Mouse (Mus musculus) CH12.LX (cell line): ENCODE results near the gene 4930562C15Rik. TPM values are rescaled to one million over a fixed set of nuclear protein-coding genes. Genes with fewer than 3 reads are reported as not detected.

Experiments
- DNase-seq: peaks from one replicate; pipeline ENCODE4 v3.0.0-alpha.2; 2013; ENCODE audit errors: extremely low read depth
- H3K27ac ChIP-seq: 2 replicates; pipeline ENCODE4 v1.5.1; 2012; ENCODE audit warnings: low read depth, mild to moderate bottlenecking, control low read depth, moderate library complexity; ENCODE audit not compliant: insufficient read depth
- H3K27me3 ChIP-seq: replicated peaks from 2 replicates; pipeline ENCODE3; 2012; ENCODE audit warnings: inconsistent platforms
- H3K36me3 ChIP-seq, 2 experiments: replicated peaks in 1 of 2; 2 replicates each; pipeline versions ENCODE3 to v1.6.1; 2012; ENCODE audit warnings: inconsistent platforms in 1 of 2, low read length in 1 of 2, mild to moderate bottlenecking in 1 of 2, mixed read lengths in 1 of 2, moderate library complexity in 1 of 2; ENCODE audit not compliant: control insufficient read depth in 1 of 2, insufficient read depth in 1 of 2
- H3K4me1 ChIP-seq, 2 experiments: 2 replicates each; pipeline ENCODE4 v1.6.1; 2012; ENCODE audit warnings: inconsistent platforms in 1 of 2, moderate library complexity in 1 of 2; ENCODE audit not compliant: insufficient read depth in 2 of 2, control insufficient read depth in 1 of 2
- H3K4me2 ChIP-seq: 2 replicates; pipeline ENCODE4 v1.6.1; 2012; ENCODE audit warnings: low read depth, mild to moderate bottlenecking, control low read depth; ENCODE audit not compliant: poor library complexity, insufficient read depth, severe bottlenecking
- H3K4me3 ChIP-seq, 3 experiments: fragments of 150-350 bp in 1 of 3; sonication (generic) in 1 of 3; replicated peaks in 1 of 3; 2 replicates each; pipeline versions ENCODE3 to v1.5.1; 2011 to 2012; ENCODE audit warnings: low read depth in 2 of 3, low read length in 2 of 3, mild to moderate bottlenecking in 2 of 3, moderate library complexity in 2 of 3, control low read depth in 1 of 3, improper control_type of control experiment in 1 of 3, inconsistent platforms in 1 of 3, mixed read lengths in 1 of 3; ENCODE audit not compliant: poor library complexity in 1 of 3
- H3K79me2 ChIP-seq: replicated peaks from 2 replicates; pipeline ENCODE4 v1.6.1; 2012; ENCODE audit warnings: mild to moderate bottlenecking, moderate library complexity; ENCODE audit not compliant: control insufficient read depth, poor library complexity, insufficient read depth, severe bottlenecking; ENCODE audit errors: extremely low read depth
- H3K9ac ChIP-seq: 2 replicates; pipeline ENCODE4 v1.6.1; 2012; ENCODE audit warnings: low read depth, mild to moderate bottlenecking, control low read depth, moderate library complexity; ENCODE audit not compliant: insufficient read depth
- H3K9me3 ChIP-seq: replicated peaks from 2 replicates; pipeline ENCODE3; 2012; ENCODE audit warnings: low read length, inconsistent platforms, mixed read lengths
- CHD2 ChIP-seq: IDR thresholded peaks from 2 replicates; pipeline ENCODE4 v1.6.1; 2011; ENCODE audit warnings: low read length, improper control_type of control experiment
- E2F4 ChIP-seq: IDR thresholded peaks from 2 replicates; pipeline ENCODE4 v1.6.1; 2011; ENCODE audit warnings: low read depth, low read length, improper control_type of control experiment; ENCODE audit not compliant: insufficient replicate concordance
- EP300 ChIP-seq: IDR thresholded peaks from 2 replicates; pipeline ENCODE4 v1.6.1; 2011; ENCODE audit warnings: low read length, improper control_type of control experiment
- ETS1 ChIP-seq: conservative IDR thresholded peaks from 2 replicates; pipeline ENCODE4 v1.6.1; 2012; ENCODE audit warnings: low read depth, mild to moderate bottlenecking, inconsistent platforms, low read length, improper control_type of control experiment, moderate library complexity
- GABPA ChIP-seq: IDR thresholded peaks from 2 replicates; pipeline ENCODE4 v1.6.1; 2012; ENCODE audit warnings: low read depth, low read length, improper control_type of control experiment, inconsistent platforms; ENCODE audit not compliant: insufficient replicate concordance
- HCFC1 ChIP-seq: IDR thresholded peaks from 2 replicates; pipeline ENCODE4 v1.6.1; 2012; ENCODE audit warnings: low read depth, mild to moderate bottlenecking, inconsistent platforms, low read length, improper control_type of control experiment
- JUND ChIP-seq: conservative IDR thresholded peaks from 2 replicates; pipeline ENCODE4 v1.6.1; 2011; ENCODE audit warnings: low read depth, low read length, improper control_type of control experiment
- KAT2A ChIP-seq: IDR thresholded peaks from 2 replicates; pipeline ENCODE4 v1.6.1; 2012; ENCODE audit warnings: low read length, improper control_type of control experiment, inconsistent platforms; ENCODE audit not compliant: insufficient replicate concordance
- MAFK ChIP-seq: IDR thresholded peaks from 2 replicates; pipeline ENCODE4 v1.6.1; 2011; ENCODE audit warnings: low read length, improper control_type of control experiment; ENCODE audit not compliant: insufficient replicate concordance
- MAZ ChIP-seq: IDR thresholded peaks from 2 replicates; pipeline ENCODE4 v1.6.1; 2012; ENCODE audit warnings: low read depth, mild to moderate bottlenecking, inconsistent platforms, low read length, improper control_type of control experiment, moderate library complexity
- MXI1 ChIP-seq: IDR thresholded peaks from 2 replicates; pipeline ENCODE4 v1.6.1; 2011; ENCODE audit warnings: mild to moderate bottlenecking, low read depth, low read length, improper control_type of control experiment
- MYC ChIP-seq: IDR thresholded peaks from 2 replicates; pipeline ENCODE4 v1.6.1; 2011; ENCODE audit warnings: low read depth, mild to moderate bottlenecking, improper control_type of control experiment, low read length
- NELFE ChIP-seq: IDR thresholded peaks from 2 replicates; pipeline ENCODE4 v1.6.1; 2011; ENCODE audit warnings: low read depth, low read length, improper control_type of control experiment
- NRF1 ChIP-seq: IDR thresholded peaks from 2 replicates; pipeline ENCODE4 v1.6.1; 2014; ENCODE audit warnings: low read depth, mild to moderate bottlenecking, inconsistent platforms, low read length, improper control_type of control experiment, moderate library complexity
- PAX5 ChIP-seq: IDR thresholded peaks from 2 replicates; pipeline ENCODE4 v1.6.1; 2012; ENCODE audit warnings: low read length, inconsistent platforms, mixed read lengths
- SIN3A ChIP-seq: IDR thresholded peaks from 2 replicates; pipeline ENCODE4 v1.6.1; 2012; ENCODE audit warnings: low read length, improper control_type of control experiment, inconsistent platforms
- SMC3 ChIP-seq: IDR thresholded peaks from 2 replicates; pipeline ENCODE4 v1.6.1; 2011; ENCODE audit warnings: low read depth, low read length, improper control_type of control experiment
- TBP ChIP-seq: conservative IDR thresholded peaks from 2 replicates; pipeline ENCODE4 v1.6.1; 2011; ENCODE audit warnings: low read depth, low read length, improper control_type of control experiment
- USF1 ChIP-seq: IDR thresholded peaks from 2 replicates; pipeline ENCODE4 v1.6.1; 2014; ENCODE audit warnings: low read depth, mild to moderate bottlenecking, inconsistent platforms, low read length, improper control_type of control experiment
- USF2 ChIP-seq: conservative IDR thresholded peaks from 2 replicates; pipeline ENCODE4 v1.6.1; 2011; ENCODE audit warnings: low read depth, low read length, improper control_type of control experiment
- ZKSCAN1 ChIP-seq: IDR thresholded peaks from 2 replicates; pipeline ENCODE4 v1.6.1; 2012; ENCODE audit warnings: low read depth, inconsistent platforms, low read length, improper control_type of control experiment, borderline replicate concordance
- ZMIZ1 ChIP-seq: IDR thresholded peaks from 2 replicates; pipeline ENCODE4 v1.6.1; 2012; ENCODE audit warnings: low read depth, mild to moderate bottlenecking, inconsistent platforms, low read length, improper control_type of control experiment
- ZNF384 ChIP-seq: IDR thresholded peaks from 2 replicates; pipeline ENCODE4 v1.6.1; 2012; ENCODE audit warnings: low read depth, low read length, improper control_type of control experiment, inconsistent platforms
- dilution Hi-C: fragments of 300-500 bp; cut with MboI; formaldehyde crosslinking; loops from 2 replicates; pipeline ENCODE4 v1.14.3; 2020; ENCODE audit warnings: low sequenced_read_pairs; ENCODE audit not compliant: extremely low pct_unique_long_range_greater_than_20kb, extremely low pct_ligation_motif_present
- in situ Hi-C: fragments of 300-500 bp; cut with MboI; formaldehyde crosslinking; loops from 3 replicates; pipeline ENCODE4 v1.14.3; 2019; ENCODE audit warnings: low sequenced_read_pairs, low pct_ligation_motif_present, low pct_unique_long_range_greater_than_20kb, mixed read lengths
- polyA plus RNA-seq: library from polyadenylated mRNA; unstranded; fragments of >175 nt; gene quantifications from 2 replicates; pipeline ENCODE4 v1.2.1, GENCODE M21; 2012; ENCODE audit warnings: low read depth; ENCODE audit not compliant: insufficient read length
- total RNA-seq, 2 experiments: library from RNA; depleted of rRNA; stranded (reverse); fragments of 300-350 nt in 1 of 2; fragments of >200 nt in 1 of 2; gene quantifications; 2 replicates each; pipeline ENCODE4 v1.2.3; 2012 to 2014

The 4930562C15Rik gene
- total and polyA plus RNA-seq, 3 experiments, result 0.13 to 0.80 (median 0.20) TPM

DNA sequence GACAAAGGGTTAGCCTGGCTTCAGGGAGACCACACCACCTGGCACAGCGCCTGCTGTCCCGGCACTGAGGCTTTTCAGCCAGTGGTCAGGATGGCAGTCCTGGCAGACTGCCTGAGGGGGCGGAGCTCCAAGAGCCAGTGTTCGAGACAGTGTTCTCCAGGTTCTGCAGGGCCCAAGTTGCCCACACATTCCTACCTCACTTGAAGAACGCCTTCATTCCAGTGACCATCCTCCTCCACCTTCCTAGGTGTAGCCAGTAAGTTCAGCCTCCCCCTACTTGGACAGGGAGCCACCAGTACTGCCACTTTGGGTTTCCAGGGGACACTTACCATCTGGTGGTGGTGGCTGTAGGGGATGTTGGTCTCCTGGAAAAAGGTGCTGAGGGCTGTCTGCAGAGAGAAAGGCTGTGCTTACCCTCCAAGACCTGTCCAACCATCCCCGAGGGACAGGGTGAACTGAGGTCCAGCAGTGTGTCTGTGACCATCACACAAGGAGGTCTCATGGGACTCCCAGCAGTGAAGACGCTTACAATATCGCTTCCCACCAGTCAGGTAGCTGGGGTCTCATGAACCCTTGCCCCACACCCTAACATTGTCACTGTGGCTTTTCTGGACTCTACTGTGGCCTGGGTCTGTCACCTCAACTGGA, 40.9 kb downstream of the 4930562C15Rik start:
- Histone ChIP-seq H3K27ac (no peak overlapping the region), H3K4me3 (no peak overlapping the region)
- no peak for DNase-seq

GRCm38 (mm10) chr16:4877195-4877594, 42.0 kb downstream of the 4930562C15Rik start:
- Histone ChIP-seq H3K36me3 (peaks cover 29 to 55% of the 10 kb centered on the region in 2 experiments), H3K9me3 (no peaks in the 10 kb centered on the region), H3K9ac (no peak overlapping the region), H3K4me3 (no peak overlapping the region), H3K4me1 (peaks cover 12 to 28% of the 10 kb centered on the region in 2 experiments), H3K27me3 (no peaks in the 10 kb centered on the region), H3K27ac (no peak overlapping the region), H3K4me2 (no peak overlapping the region), H3K79me2 (peaks cover 20% of the 10 kb centered on the region)
- DNase-seq, result no peak
- dilution Hi-C loops, result no loop called here
- in situ Hi-C loops, result no loop called here
- TF ChIP-seq MAFK (no peak), EP300 (no peak), ZNF384 (no peak), GABPA (no peak), SIN3A (no peak), NRF1 (no peak), SMC3 (no peak), HCFC1 (no peak), JUND (no peak), ETS1 (no peak), ZMIZ1 (no peak), E2F4 (no peak), TBP (no peak)

More for the DNA sequence above, 40.9 kb downstream of the 4930562C15Rik start:
- peaks cover 9 to 19% of the 10 kb centered on the region in 2 experiments for H3K4me1 ChIP-seq
- TF ChIP-seq CHD2, result no peak
- TF ChIP-seq KAT2A, result no peak
- TF ChIP-seq MXI1, result no peak
- TF ChIP-seq MYC, result no peak
- no peak for TF ChIP-seq MAZ
- no peak for TF ChIP-seq USF2
- TF ChIP-seq PAX5, result no peak
- TF ChIP-seq ZNF384, result no peak
- no peak for TF ChIP-seq NELFE
- no peak for TF ChIP-seq ZKSCAN1
- no peak for TF ChIP-seq EP300
- no peak for TF ChIP-seq TBP
- TF ChIP-seq USF1, result no peak
- TF ChIP-seq ETS1, result no peak
- peaks cover 20% of the 10 kb centered on the region for H3K79me2 ChIP-seq
- no peaks in the 10 kb centered on the region for H3K27me3 ChIP-seq
- H3K9ac ChIP-seq, result no peak overlapping the region
- in situ Hi-C loops (no loop called here), dilution Hi-C loops (no loop called here)
- no peak overlapping the region for H3K4me2 ChIP-seq
- H3K36me3 ChIP-seq, result peaks cover 29 to 65% of the 10 kb centered on the region in 2 experiments
- no peaks in the 10 kb centered on the region for H3K9me3 ChIP-seq
